Comparison of ENCODE assay signal across 9 mouse cellular contexts in the genomic region with DNA sequence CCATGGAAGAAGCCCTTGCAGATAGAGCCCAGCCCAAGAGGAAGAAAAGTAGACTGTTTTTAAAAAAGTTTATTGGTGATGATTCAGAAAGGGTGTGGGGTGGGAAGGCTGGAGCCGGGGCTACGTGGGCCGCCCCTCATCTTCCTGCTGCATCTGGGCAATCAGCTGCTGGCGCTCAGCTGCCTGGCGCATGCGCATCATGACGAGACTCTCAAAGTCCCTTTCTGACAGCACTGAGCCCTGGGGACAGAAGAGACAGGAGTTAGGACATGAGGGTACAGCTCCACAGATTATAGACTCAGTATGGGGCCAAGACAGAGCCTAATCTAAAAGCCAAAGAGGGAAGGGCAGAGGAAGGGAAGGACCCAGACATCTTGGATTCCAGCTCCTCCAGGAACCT. TPM values are rescaled to one million over a fixed set of nuclear protein-coding genes. Genes with fewer than 3 reads are reported as not detected.
DNase-seq lines count a peak whose midpoint lies in the region; ATAC-seq lines count a peak whose summit lies in the region.
"Had no signal": no experiment of that assay in that cellular context is flagged by ENCODE, and none has a peak within 500 bp of the region (broad histone marks: within the 10 kb centered on the region; RNA-seq: fewer than 3 reads in every experiment).

No protein-coding gene starts in this region.

- peaks cover 28% of the 10 kb centered on the region for H3K27me3 ChIP-seq in heart, embryonic 13.5 days (replicated peaks)
- H3K27me3 ChIP-seq in megakaryocyte, embryonic 14.5 days (replicated peaks), result peaks cover 10% of the 10 kb centered on the region
- peaks cover 13% of the 10 kb centered on the region; the same call in 1 of the 2 replicates for H3K27me3 ChIP-seq in limb, embryonic 13.5 days
- peaks cover 11% of the 10 kb centered on the region; the same call in 1 of the 2 replicates for H3K27me3 ChIP-seq in neural tube, embryonic 15.5 days (replicated peaks)

- H3K9me3 ChIP-seq in heart, embryonic 13.5 days, result no peaks in the 10 kb centered on the region
- no peaks in the 10 kb centered on the region for H3K9me3 ChIP-seq in megakaryocyte, embryonic 14.5 days
- no peaks in the 10 kb centered on the region for H3K9me3 ChIP-seq in limb, embryonic 13.5 days
- no peaks in the 10 kb centered on the region for H3K9me3 ChIP-seq in neural tube, embryonic 15.5 days (replicated peaks)

- no peak for DNase-seq in heart, postnatal 14 days
- DNase-seq in thymus, postnatal 25 days, result no peak
- no peak for DNase-seq in thymus, postnatal 4 days

- H3K27ac ChIP-seq in heart, embryonic 13.5 days (replicated peaks), result peak overlapping the region; percentile 49
- H3K27ac ChIP-seq in limb, embryonic 13.5 days, result no peak overlapping the region
- H3K27ac ChIP-seq in neural tube, embryonic 15.5 days (replicated peaks), result peak overlapping the region; percentile 18; the same call in 1 of the 2 replicates

- H3K4me1 ChIP-seq in heart, embryonic 13.5 days, result peaks cover 40% of the 10 kb centered on the region
- peaks cover 85% of the 10 kb centered on the region for H3K4me1 ChIP-seq in megakaryocyte, embryonic 14.5 days
- peaks cover 26% of the 10 kb centered on the region for H3K4me1 ChIP-seq in limb, embryonic 13.5 days
- peaks cover 38% of the 10 kb centered on the region for H3K4me1 ChIP-seq in neural tube, embryonic 15.5 days

- H3K9ac ChIP-seq in heart, embryonic 13.5 days, result peak overlapping the region; percentile 71; the same call in 1 of the 2 replicates
- H3K9ac ChIP-seq in limb, embryonic 13.5 days, result no peak overlapping the region; the same call in 1 of the 2 replicates
- H3K9ac ChIP-seq in neural tube, embryonic 15.5 days (replicated peaks), result peak overlapping the region; percentile 28; the same call in 1 of the 2 replicates

- intact Hi-C loops in heart, postnatal 14 days (cut with DNase I), result no loop called here

- peak overlapping the region; percentile 56 for H3K4me2 ChIP-seq in heart, embryonic 13.5 days
- peak overlapping the region; percentile 25; the same call in 1 of the 2 replicates for H3K4me2 ChIP-seq in limb, embryonic 13.5 days (replicated peaks)
- peak overlapping the region; percentile 30; the same call in 1 of the 2 replicates for H3K4me2 ChIP-seq in neural tube, embryonic 15.5 days

- WGBS in heart, embryonic 13.5 days, result 82% methylated on average over 7 of the region's 7 CpGs
- WGBS in limb, embryonic 13.5 days, result 88% methylated on average over 7 of the region's 7 CpGs
- 66% methylated on average over 7 of the region's 7 CpGs for WGBS in neural tube, embryonic 15.5 days

- 0 out of 2 replicates have a peak, but pooled peaks cover 12% of the 10 kb centered on the region for H3K36me3 ChIP-seq in heart, embryonic 13.5 days
- peaks cover 18% of the 10 kb centered on the region for H3K36me3 ChIP-seq in megakaryocyte, embryonic 14.5 days (replicated peaks; ENCODE audit: low read length)
- peaks cover 22% of the 10 kb centered on the region for H3K36me3 ChIP-seq in limb, embryonic 13.5 days
- H3K36me3 ChIP-seq in neural tube, embryonic 15.5 days, result peaks cover 5% of the 10 kb centered on the region

- no peak for ATAC-seq in heart, embryonic 13.5 days (ENCODE audit: extremely low read depth, insufficient number of reproducible peaks, low FRiP score, low TSS enrichment)
- no peak for ATAC-seq in megakaryocyte, adult 5-6 weeks (ENCODE audit: poor library complexity, severe bottlenecking)
- ATAC-seq in limb, embryonic 13.5 days (ENCODE audit: low FRiP score, low read depth), result no peak
- ATAC-seq in neural tube, embryonic 15.5 days (ENCODE audit: low FRiP score), result no peak

- H3K4me3 ChIP-seq in heart, embryonic 13.5 days, result no peak overlapping the region
- H3K4me3 ChIP-seq in megakaryocyte, embryonic 14.5 days (replicated peaks), result peak overlapping the region; percentile 78
- no peak overlapping the region for H3K4me3 ChIP-seq in limb, embryonic 13.5 days
- no peak overlapping the region for H3K4me3 ChIP-seq in neural tube, embryonic 15.5 days (replicated peaks)
- H3K4me3 ChIP-seq: erythroblast, embryonic 14.5 days had no signal

RNA-seq across cellular contexts. Expression of gene Gm14137, which starts 1.9 kb away (rescaled TPM):
- polyA plus RNA-seq in heart, embryonic 13.5 days (2015; fragmentation: Nextera tagmentation; extraction: Ambion mirVana), result 0.37 and 0.44 TPM in 2 replicates
- not detected for total RNA-seq in heart, postnatal 14 days (2021)
- polyA plus RNA-seq in megakaryocyte, embryonic 14.5 days (2012; ENCODE audit: insufficient read depth, low replicate concordance), result not detected in 2 replicates
- total RNA-seq in megakaryocyte, adult 5-6 weeks (2015), result not detected in 2 replicates
- not detected in 2 replicates for total RNA-seq in megakaryocyte, adult 5-6 weeks (2017)
- polyA plus RNA-seq in limb, embryonic 13.5 days (2015; fragmentation: Nextera tagmentation; extraction: Ambion mirVana), result 0.47 and 0.75 TPM in 2 replicates
- 0.69 and 0.78 TPM in 2 replicates for polyA plus RNA-seq in neural tube, embryonic 15.5 days (2015; fragmentation: Nextera tagmentation; extraction: Ambion mirVana)
- polyA plus RNA-seq: erythroblast, embryonic 14.5 days had no signal

RNA-seq across cellular contexts. Expression of gene Gchfr, which starts 4.9 kb away (rescaled TPM):
- 5.3 and 7.9 TPM in 2 replicates for polyA plus RNA-seq in heart, embryonic 13.5 days (2015; fragmentation: Nextera tagmentation; extraction: Ambion mirVana)
- total RNA-seq in heart, postnatal 14 days (2021), result 1 to 10 TPM; 1.3 to 2.2 TPM
- polyA plus RNA-seq in megakaryocyte, embryonic 14.5 days (2012; ENCODE audit: insufficient read depth, low replicate concordance), result 31.5 and 35.5 TPM in 2 replicates
- not detected in 2 replicates for total RNA-seq in megakaryocyte, adult 5-6 weeks (2015)
- not detected in 2 replicates for total RNA-seq in megakaryocyte, adult 5-6 weeks (2017)
- 5.8 and 6.5 TPM in 2 replicates for polyA plus RNA-seq in limb, embryonic 13.5 days (2015; fragmentation: Nextera tagmentation; extraction: Ambion mirVana)
- polyA plus RNA-seq in neural tube, embryonic 15.5 days (2015; fragmentation: Nextera tagmentation; extraction: Ambion mirVana), result 4.6 TPM in 2 replicates

RNA-seq across cellular contexts. Expression of gene Rmdn3, which starts 15.6 kb away (rescaled TPM):
- polyA plus RNA-seq in heart, embryonic 13.5 days (2015; fragmentation: Nextera tagmentation; extraction: Ambion mirVana), result 23.3 and 26.6 TPM in 2 replicates
- total RNA-seq in heart, postnatal 14 days (2021), result 10 to 100 TPM; 18.6 to 20.9 TPM
- 4.6 and 12.9 TPM in 2 replicates for polyA plus RNA-seq in megakaryocyte, embryonic 14.5 days (2012; ENCODE audit: insufficient read depth, low replicate concordance)
- total RNA-seq in megakaryocyte, adult 5-6 weeks (2015), result 7.0 and 10.7 TPM in 2 replicates
- 15.1 and 20.2 TPM in 2 replicates for total RNA-seq in megakaryocyte, adult 5-6 weeks (2017)
- polyA plus RNA-seq in limb, embryonic 13.5 days (2015; fragmentation: Nextera tagmentation; extraction: Ambion mirVana), result 41.4 and 44.4 TPM in 2 replicates
- polyA plus RNA-seq in neural tube, embryonic 15.5 days (2015; fragmentation: Nextera tagmentation; extraction: Ambion mirVana), result 47.7 and 49.0 TPM in 2 replicates

RNA-seq across cellular contexts. Expression of gene Zfyve19, which starts 36.0 kb away (rescaled TPM):
- polyA plus RNA-seq in heart, embryonic 13.5 days (2015; fragmentation: Nextera tagmentation; extraction: Ambion mirVana), result 29.5 and 35.0 TPM in 2 replicates
- total RNA-seq in heart, postnatal 14 days (2021), result 10 to 100 TPM; 15.7 TPM
- 2.9 and 19.5 TPM in 2 replicates for polyA plus RNA-seq in megakaryocyte, embryonic 14.5 days (2012; ENCODE audit: insufficient read depth, low replicate concordance)
- 16.4 and 21.6 TPM in 2 replicates for total RNA-seq in megakaryocyte, adult 5-6 weeks (2015)
- total RNA-seq in megakaryocyte, adult 5-6 weeks (2017), result 30.7 and 39.8 TPM in 2 replicates
- polyA plus RNA-seq in limb, embryonic 13.5 days (2015; fragmentation: Nextera tagmentation; extraction: Ambion mirVana), result 58.3 and 61.1 TPM in 2 replicates
- polyA plus RNA-seq in neural tube, embryonic 15.5 days (2015; fragmentation: Nextera tagmentation; extraction: Ambion mirVana), result 64.2 and 68.0 TPM in 2 replicates

RNA-seq across cellular contexts. Expression of gene Dnajc17, which starts 36.1 kb away (rescaled TPM):
- polyA plus RNA-seq in heart, embryonic 13.5 days (2015; fragmentation: Nextera tagmentation; extraction: Ambion mirVana), result 11.3 and 11.9 TPM in 2 replicates
- total RNA-seq in heart, postnatal 14 days (2021), result 10 to 100 TPM in 1 of 2 experiments, 1 to 10 TPM in 1; 9.3 to 10.0 TPM
- polyA plus RNA-seq in megakaryocyte, embryonic 14.5 days (2012; ENCODE audit: insufficient read depth, low replicate concordance), result 2.4 and 23.7 TPM in 2 replicates
- 22.8 and 24.1 TPM in 2 replicates for total RNA-seq in megakaryocyte, adult 5-6 weeks (2015)
- total RNA-seq in megakaryocyte, adult 5-6 weeks (2017), result 46.7 and 50.7 TPM in 2 replicates
- 23.1 and 25.4 TPM in 2 replicates for polyA plus RNA-seq in limb, embryonic 13.5 days (2015; fragmentation: Nextera tagmentation; extraction: Ambion mirVana)
- 23.9 and 26.1 TPM in 2 replicates for polyA plus RNA-seq in neural tube, embryonic 15.5 days (2015; fragmentation: Nextera tagmentation; extraction: Ambion mirVana)
